Mouse (Mus musculus) small intestine, adult 2 months (tissue): ENCODE measurements at regions not wholly inside any gene's neighbourhood (a gene's known extent, or its start where the extent isn't known, plus 50 kb on each side); places are given as distances from the start of the nearest gene placed in this dataset.

Experiments
- H3K27ac ChIP-seq: fragments of 200-500 bp; 2 replicates; pipeline ENCODE4 v1.5.1; 2012; ENCODE audit warnings: low read depth, low read length, control low read depth, inconsistent platforms; ENCODE audit not compliant: insufficient read depth
- H3K27me3 ChIP-seq: fragments of 200-500 bp; 2 replicates; pipeline ENCODE4 v1.6.1; 2012; ENCODE audit warnings: mild to moderate bottlenecking, moderate library complexity, low read length, inconsistent platforms; ENCODE audit not compliant: control insufficient read depth, insufficient read depth
- H3K36me3 ChIP-seq: fragments of 200-500 bp; 2 replicates; pipeline ENCODE4 v1.6.1; 2012; ENCODE audit warnings: mild to moderate bottlenecking, low read length, control low read depth, inconsistent platforms; ENCODE audit not compliant: control insufficient read depth, insufficient read depth
- H3K4me1 ChIP-seq: fragments of 200-500 bp; 2 replicates; pipeline ENCODE4 v1.6.1; 2012; ENCODE audit warnings: low read length, inconsistent platforms, mixed read lengths; ENCODE audit not compliant: control insufficient read depth, insufficient read depth, insufficient read length
- H3K4me3 ChIP-seq: fragments of 200-500 bp; 2 replicates; pipeline ENCODE4 v1.5.1; 2012; ENCODE audit warnings: low read depth, mild to moderate bottlenecking, control low read depth, inconsistent platforms, low read length, moderate library complexity
- CTCF ChIP-seq: fragments of 200-500 bp; IDR thresholded peaks from 2 replicates; pipeline ENCODE4 v1.5.1; 2012; ENCODE audit warnings: low read depth, mild to moderate bottlenecking, control low read depth, inconsistent platforms, low read length, moderate library complexity, mixed read lengths; ENCODE audit not compliant: insufficient replicate concordance, insufficient read length; ENCODE audit errors: extremely low read depth
- POLR2A ChIP-seq: fragments of 200-500 bp; IDR thresholded peaks from 2 replicates; pipeline ENCODE4 v1.6.1; 2012; ENCODE audit warnings: low read depth, mild to moderate bottlenecking, control low read depth, inconsistent platforms, low read length, moderate library complexity
- WGBS: fragments of 180-500 bp; shearing (Covaris S2); methylation state at CpG from one replicate; pipeline ENCODE4 v1.1.7; 2018; 5-methylcytosine and 5-hydroxymethylcytosine counted together

DNA sequence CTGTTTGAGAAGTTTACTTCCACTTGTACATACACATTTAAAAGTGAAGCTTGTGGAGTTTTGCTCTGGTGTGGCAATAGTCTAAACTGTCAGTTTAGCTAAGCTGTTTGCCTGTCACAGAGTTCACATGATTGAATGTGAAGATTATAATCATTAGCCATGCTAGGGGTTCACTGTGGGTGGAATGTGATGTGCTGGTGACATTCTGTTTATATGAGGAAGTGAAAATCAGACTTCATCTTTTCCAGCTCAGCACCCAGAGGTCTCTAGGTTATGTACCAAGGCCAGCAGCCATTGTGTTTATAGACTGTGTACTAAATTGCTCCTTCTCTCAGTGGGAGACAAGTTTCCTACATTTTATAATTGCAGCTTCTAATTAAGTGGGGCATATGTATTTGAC, 1014.4 kb upstream of the Slc10a2 start:
- TF ChIP-seq CTCF (no peak), POLR2A (no peak)

DNA sequence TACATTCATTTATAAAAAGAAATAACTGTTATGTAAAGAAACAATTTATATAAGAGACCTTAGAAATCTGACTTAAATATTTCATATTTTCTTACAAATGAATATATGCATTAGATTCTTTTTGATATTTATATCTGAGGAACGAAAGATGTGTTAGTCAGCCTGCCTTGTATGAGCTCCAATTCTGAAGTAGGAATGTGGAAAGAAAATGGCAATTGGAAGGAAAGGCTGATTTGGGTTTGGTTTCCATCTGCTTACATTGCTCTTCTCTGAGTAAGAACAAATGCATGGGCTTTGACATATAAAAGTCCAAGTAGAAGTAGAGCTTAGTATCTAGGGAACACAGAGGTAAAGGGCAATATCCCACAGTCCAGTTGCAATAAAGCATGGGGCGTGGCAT, 1006.2 kb upstream of the Slc10a2 start:
- Histone ChIP-seq H3K27ac (no peak overlapping the region), H3K4me1 (no peaks in the 10 kb centered on the region), H3K4me3 (no peak overlapping the region), H3K27me3 (no peaks in the 10 kb centered on the region), H3K36me3 (no peaks in the 10 kb centered on the region)
- TF ChIP-seq POLR2A (no peak), CTCF (no peak)
- 75% methylated on average over 2 of the region's 2 CpGs for WGBS

More for the DNA sequence above, 1014.4 kb upstream of the Slc10a2 start:
- no peak overlapping the region for H3K4me3 ChIP-seq
- no peak overlapping the region for H3K27ac ChIP-seq
- H3K27me3 ChIP-seq, result no peaks in the 10 kb centered on the region
- H3K4me1 ChIP-seq, result no peaks in the 10 kb centered on the region
- no peaks in the 10 kb centered on the region for H3K36me3 ChIP-seq

DNA sequence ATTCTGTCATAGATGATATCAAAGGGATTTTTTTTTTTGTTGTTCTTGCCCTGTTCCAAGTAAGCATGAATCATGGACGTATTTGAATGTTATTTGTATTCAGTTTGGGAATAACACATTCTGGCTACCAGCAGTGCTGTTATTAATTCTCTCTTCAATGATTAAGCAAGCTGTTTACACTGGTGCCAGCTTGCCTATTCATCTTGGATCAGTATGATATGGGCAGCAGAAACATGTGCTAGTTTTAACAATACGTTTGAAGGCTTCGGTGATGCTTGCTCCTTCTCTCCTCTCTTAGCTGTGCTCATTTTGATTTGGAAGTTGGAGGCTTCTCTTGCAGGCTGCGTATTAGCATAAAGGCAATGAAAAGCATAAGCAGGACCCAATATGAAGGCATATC, 984.9 kb upstream of the Slc10a2 start:
- Histone ChIP-seq H3K27ac (no peak overlapping the region), H3K36me3 (no peaks in the 10 kb centered on the region), H3K4me3 (no peak overlapping the region), H3K27me3 (no peaks in the 10 kb centered on the region), H3K4me1 (no peaks in the 10 kb centered on the region)
- WGBS, result 88% methylated on average over 4 of the region's 4 CpGs
- TF ChIP-seq CTCF (no peak), POLR2A (no peak)

DNA sequence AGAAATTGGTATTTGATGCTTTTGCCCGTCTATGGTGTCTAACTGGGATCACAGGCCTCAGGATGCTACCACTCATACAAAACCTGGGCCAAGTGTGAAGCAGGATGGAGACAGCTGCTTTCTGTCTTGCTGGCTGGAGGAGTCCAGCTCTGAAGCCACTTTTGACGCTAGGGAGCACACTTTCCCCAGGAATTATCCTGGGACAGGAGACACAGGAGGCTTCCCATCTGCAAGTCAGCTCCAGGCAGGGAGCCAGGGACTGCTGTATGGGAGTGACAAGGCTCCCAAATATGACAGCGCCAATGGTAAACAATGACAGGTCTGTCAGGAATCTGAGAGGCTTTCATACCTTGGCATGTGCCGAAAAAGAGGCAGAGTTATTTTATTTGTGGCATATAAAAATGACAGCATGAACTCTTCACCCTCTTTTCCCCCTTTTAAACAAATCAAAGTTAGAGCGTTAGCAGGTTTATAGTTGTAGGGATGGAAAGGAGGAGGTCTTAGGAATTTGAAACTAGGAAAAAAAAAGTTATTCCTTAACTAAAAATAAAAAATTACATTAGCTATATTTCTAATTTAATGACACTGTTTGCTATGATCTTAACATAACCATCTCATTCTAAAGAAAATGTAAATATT, 938.9 kb upstream of the Slc10a2 start:
- Histone ChIP-seq H3K27me3 (no peaks in the 10 kb centered on the region), H3K36me3 (no peaks in the 10 kb centered on the region), H3K4me1 (no peaks in the 10 kb centered on the region), H3K27ac (no peak overlapping the region), H3K4me3 (no peak overlapping the region)
- WGBS, result 16% methylated on average over 5 of the region's 5 CpGs
- peak; percentile 31; the same call in 1 of the 2 replicates for TF ChIP-seq CTCF
- TF ChIP-seq POLR2A, result no peak

DNA sequence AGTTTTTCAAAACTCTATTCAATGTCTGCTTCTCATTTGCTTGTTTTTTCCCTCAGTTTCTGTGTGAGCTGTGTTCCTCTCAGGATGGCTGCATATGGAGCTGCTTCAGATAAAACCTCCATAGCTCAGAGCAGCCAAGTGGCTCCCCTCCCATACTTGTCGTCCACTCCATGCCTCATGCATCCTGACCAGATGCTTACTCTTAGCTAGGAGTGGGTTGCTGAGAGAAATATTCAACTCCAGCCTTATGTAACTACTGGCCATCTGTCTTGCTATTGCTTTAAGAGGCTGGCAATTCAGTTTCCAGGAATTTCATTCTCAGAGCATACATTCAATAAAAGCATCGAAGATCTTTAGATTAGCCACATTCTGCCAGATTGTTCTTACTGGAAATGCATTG, 907.1 kb upstream of the Slc10a2 start:
- H3K36me3 ChIP-seq, result no peaks in the 10 kb centered on the region
- H3K27me3 ChIP-seq, result no peaks in the 10 kb centered on the region
- H3K4me3 ChIP-seq, result no peak overlapping the region
- peaks cover 2% of the 10 kb centered on the region; the same call in 1 of the 2 replicates for H3K4me1 ChIP-seq
- 38% methylated on average over 2 of the region's 2 CpGs for WGBS
- no peak overlapping the region for H3K27ac ChIP-seq
- no peak for TF ChIP-seq POLR2A
- TF ChIP-seq CTCF, result no peak

DNA sequence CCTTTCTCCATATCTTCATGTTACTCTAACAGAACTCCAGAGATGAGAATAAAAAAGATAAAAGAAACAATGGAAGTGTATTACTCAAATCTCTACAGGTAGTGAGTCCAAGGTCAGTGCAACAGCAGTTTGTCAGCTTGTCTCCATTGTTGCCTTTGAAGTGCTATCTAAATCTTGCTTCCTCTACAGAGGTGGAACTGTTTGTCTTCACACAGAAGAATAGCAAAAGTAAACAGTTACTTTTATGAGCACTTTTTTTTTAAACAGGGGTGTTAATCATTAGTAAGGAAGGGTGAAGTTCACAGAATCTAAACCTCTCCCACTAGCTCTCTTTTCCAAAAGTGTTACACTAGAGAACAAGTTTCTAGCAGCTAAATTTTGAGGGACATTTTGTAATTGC, 906.0 kb upstream of the Slc10a2 start:
- TF ChIP-seq CTCF, result no peak
- TF ChIP-seq POLR2A, result no peak
- Histone ChIP-seq H3K4me1 (peaks cover 2% of the 10 kb centered on the region; the same call in 1 of the 2 replicates), H3K36me3 (no peaks in the 10 kb centered on the region), H3K4me3 (no peak overlapping the region), H3K27me3 (no peaks in the 10 kb centered on the region), H3K27ac (no peak overlapping the region)

DNA sequence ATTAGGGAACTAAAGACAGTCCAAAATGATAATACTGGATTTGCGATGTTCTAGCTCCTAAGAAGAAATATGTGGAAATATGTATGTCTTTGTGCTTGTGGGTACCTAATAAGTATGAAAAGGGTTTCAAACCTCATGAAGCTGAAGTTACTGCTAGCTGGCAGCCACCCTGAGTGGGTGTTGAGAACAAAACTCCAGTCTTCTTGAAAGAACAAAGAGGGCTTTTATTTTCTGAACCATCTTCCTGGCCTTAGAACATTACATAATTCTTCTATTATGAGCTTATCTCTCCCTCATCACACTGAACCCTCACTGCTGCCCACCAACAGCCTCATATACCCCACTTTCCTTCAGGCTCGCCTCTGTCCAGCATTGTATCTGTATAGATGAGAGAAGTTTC, 905.6 kb upstream of the Slc10a2 start:
- 51% methylated on average over 2 of the region's 2 CpGs for WGBS
- TF ChIP-seq CTCF (no peak), POLR2A (no peak)

DNA sequence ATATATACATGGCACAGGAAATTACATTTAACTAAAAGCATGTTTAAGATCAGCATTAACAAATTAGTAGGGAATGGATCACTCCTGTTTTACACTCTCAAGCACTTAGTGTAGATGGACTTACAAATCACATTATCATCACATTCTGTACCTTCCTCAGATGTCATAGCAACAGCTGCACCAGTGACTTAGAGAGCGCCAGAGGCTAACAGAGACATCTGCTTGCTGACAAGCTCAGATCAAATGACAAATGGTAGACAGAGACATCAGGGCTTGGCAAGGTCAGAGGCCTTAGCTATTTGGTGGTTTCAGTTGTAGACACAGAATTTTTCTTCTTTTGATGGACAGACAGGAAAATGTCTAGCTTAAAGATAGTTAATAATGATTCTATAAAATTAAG, 897.5 kb upstream of the Slc10a2 start:
- H3K27me3 ChIP-seq, result no peaks in the 10 kb centered on the region
- no peak for TF ChIP-seq POLR2A
- no peak for TF ChIP-seq CTCF
- 83% methylated on average over 1 of the region's 1 CpGs for WGBS

More for the DNA sequence above, 905.6 kb upstream of the Slc10a2 start:
- H3K27me3 ChIP-seq, result no peaks in the 10 kb centered on the region
- no peaks in the 10 kb centered on the region for H3K36me3 ChIP-seq
- no peak overlapping the region for H3K27ac ChIP-seq
- peaks cover 2% of the 10 kb centered on the region; the same call in 1 of the 2 replicates for H3K4me1 ChIP-seq
- no peak overlapping the region for H3K4me3 ChIP-seq

More for the DNA sequence above, 897.5 kb upstream of the Slc10a2 start:
- Histone ChIP-seq H3K36me3 (no peaks in the 10 kb centered on the region), H3K4me3 (no peak overlapping the region), H3K27ac (no peak overlapping the region), H3K4me1 (no peaks in the 10 kb centered on the region)
